Mouse (Mus musculus) inflammation-experienced regulatory T-cells, adult 6 months (primary cell): ENCODE data around the gene Eml1. TPM values are rescaled to one million over a fixed set of nuclear protein-coding genes. Genes with fewer than 3 reads are reported as not detected.

Experiments used
- ATAC-seq: one replicate; pipeline ENCODE4 v1.8.0; 2017
- polyA plus RNA-seq, 3 experiments: library from polyadenylated mRNA; unstranded; fragments of 100-300 nt; shearing (Covaris generic); gene quantifications; one replicate each; pipeline ENCODE4 v1.2.1; 2017

The Eml1 gene
- polyA plus RNA-seq, 3 experiments from 2014 or later, result not detected

GRCm38 (mm10) chr12:108422858-108423631 is 52.3 kb downstream of the Eml1 start:
- peak; percentile 25 for ATAC-seq

DNA sequence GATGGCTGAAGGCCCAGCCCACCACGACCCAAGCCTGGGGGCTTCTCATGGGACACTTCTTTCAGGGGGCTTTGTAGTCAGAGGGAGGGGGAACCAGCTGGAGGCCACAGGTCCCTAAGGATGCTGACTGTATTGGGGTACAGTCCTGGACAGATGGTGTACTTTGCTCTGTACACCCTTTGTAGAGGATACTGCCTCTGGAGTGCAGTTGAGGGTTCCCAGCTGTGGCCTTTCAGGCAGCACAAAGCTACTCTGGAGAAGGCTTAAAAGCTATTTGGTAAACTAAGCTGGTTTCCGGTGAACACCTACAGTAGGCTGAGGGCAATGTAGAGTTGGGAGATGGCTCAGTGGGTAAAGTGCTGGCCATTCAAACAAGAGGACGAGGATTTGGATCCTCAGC is 60.2 kb downstream of the Eml1 start:
- ATAC-seq, result no peak

DNA sequence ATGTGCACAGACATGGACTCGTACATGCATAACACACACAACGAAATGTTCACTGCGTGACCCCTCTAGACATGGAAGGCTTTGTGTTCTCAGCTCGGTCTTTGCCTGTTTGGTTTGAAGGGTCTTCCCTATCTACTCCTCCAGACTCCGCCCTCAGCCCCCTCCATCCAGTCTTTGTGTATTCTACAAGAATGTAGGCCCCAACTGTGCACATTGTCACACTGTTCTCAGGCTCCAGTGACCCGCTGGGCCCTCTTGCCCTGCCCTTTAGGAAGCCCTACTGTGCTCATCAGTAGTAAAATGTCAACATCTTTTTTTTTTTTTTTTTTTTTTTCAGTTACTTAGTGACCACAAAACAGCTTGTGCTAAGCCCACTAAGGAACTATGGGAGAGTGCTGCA is 61.0 kb downstream of the Eml1 start:
- ATAC-seq, result no peak

- no peak for ATAC-seq
These were observed 61.8 kb downstream of the Eml1 start for GRCm38 (mm10) chr12:108432578-108432977.

- no peak for ATAC-seq
These were observed 62.3 kb downstream of the Eml1 start for GRCm38 (mm10) chr12:108433030-108433429.

GRCm38 (mm10) chr12:108433498-108433897 is 62.7 kb downstream of the Eml1 start:
- ATAC-seq, result no peak

DNA sequence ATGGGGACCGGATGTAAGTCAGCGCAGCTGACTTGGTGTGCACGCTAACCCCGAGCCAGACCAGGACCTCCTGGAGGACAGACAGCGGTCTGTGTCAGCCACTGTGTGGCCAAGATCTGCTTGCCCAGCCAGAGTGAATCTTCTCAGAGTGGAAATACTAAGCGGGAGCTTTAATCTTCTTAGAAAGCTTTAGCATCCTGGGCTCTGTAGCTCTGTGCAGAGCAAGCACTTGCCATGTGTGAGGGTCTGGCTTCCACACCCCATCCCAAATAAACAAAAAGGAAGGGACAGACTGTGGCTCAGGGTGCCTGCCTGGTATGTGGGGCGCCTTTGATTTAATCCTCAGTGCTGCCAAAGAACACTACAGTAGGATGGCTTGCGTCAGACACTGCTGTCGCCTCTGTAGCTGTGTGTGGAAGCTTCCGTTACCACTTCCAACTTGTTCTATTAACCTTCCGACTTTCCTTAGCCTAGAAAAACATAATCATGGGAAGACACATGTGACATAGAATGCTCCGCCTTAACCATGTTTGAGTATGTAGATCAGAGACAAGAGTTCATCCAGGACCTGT is 64.8 kb downstream of the Eml1 start:
- no peak for ATAC-seq

DNA sequence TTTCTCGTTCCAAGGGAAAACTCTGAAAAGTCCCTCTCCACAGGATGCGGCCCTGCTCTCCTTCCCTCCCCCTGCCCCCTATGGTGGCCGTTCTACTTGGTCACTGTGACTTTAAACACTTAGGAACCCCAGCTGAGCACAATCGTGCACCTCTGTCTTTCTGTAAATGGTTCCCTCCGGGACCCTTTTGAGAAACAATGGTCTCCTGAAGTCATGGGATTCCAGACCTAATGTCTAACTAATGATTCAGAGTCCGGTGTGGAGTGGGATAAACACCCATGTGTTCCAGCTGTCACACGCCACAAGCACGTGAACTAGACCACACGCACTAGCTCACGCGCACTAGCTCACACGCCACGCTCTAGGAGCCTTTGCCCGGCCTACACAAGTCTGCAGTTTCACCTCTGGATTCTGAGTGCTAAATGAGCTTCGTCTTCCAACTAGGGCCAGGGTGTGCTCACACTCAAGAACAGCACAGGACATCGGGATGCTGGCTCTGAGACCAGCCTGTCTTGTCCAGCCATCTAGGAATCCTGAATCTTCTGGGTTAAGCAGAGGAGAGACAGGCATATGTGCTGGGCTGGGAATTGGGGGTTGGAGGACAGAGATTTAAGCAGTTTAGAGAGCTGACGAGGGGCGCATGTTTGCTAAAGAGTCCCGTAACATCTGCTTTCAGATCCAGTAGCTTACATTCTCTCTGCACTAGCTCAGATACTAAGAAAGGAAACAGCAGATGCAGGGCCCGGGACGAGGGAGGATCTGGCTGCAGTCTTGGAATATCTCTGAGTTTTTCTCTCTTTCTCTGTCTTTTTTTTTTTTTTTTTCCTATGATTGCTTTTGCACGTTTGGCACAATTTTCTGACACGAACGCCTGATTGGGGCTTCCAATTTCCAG is 65.5 kb downstream of the Eml1 start:
- ATAC-seq, result no peak

- ATAC-seq, result no peak
These were observed 66.7 kb downstream of the Eml1 start for GRCm38 (mm10) chr12:108437446-108437845.

- ATAC-seq, result no peak
These were observed 72.5 kb downstream of the Eml1 start for GRCm38 (mm10) chr12:108443271-108443670.

DNA sequence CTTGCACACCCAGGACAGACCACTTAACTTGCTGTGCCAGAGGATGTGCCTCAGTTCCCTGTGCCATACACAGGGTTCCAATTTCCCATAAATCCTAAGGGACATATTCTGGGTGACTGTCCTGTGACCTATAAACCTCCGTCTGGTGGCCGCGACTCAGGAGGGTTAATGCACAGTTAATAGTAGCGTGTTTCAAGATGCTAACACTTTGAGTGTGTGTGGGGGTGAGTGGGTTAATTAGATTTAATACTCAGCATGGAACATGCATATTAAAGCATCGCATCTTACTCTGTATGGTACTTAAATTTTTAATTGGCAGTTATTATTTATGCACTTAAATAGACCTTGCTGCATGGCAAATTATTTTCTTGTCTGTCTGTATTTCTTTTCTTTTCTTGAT is 73.0 kb downstream of the Eml1 start:
- ATAC-seq, result no peak

GRCm38 (mm10) chr12:108444166-108445115 is 73.7 kb downstream of the Eml1 start:
- no peak for ATAC-seq

DNA sequence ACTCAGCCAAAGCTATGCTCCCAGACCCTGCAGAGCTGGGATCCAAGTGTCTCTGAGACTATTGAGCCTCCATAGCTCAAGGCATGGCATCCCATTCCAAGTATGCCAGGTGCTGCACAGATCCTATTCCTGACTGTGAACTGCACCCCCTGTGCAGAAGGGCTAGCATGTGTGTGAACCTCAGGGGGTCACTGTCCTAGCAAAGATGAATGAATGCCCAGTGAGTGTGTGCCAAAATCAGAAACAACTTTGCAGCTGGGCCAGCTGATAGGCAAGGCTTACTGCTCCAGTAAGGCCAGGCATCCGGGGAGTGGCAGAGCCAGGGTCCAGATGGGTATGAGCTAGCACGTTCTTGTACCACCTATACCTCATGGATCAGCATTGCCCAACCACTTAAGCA is 76.0 kb downstream of the Eml1 start:
- ATAC-seq, result no peak

GRCm38 (mm10) chr12:108448396-108448795 is 77.6 kb downstream of the Eml1 start:
- ATAC-seq, result no peak

DNA sequence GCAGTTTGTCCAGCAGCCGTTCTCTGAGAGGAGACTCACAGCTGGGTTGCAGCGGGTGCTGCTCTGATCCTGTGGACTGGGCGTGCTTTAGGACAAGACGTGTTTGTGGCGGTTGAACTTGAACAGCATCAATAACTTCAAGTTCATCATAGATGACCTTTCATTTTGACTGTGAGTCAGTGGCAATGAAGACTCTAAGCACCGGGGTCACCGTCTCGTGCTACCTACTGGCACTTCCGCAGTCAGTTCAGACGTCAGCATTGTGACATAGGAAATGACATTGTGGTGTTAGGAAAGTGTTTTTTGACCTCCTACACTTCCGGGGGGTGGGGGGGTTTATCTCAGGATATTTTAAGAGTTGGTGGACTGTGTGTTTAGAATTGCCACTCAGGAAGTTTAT is 79.2 kb downstream of the Eml1 start:
- ATAC-seq, result peak; percentile 14

DNA sequence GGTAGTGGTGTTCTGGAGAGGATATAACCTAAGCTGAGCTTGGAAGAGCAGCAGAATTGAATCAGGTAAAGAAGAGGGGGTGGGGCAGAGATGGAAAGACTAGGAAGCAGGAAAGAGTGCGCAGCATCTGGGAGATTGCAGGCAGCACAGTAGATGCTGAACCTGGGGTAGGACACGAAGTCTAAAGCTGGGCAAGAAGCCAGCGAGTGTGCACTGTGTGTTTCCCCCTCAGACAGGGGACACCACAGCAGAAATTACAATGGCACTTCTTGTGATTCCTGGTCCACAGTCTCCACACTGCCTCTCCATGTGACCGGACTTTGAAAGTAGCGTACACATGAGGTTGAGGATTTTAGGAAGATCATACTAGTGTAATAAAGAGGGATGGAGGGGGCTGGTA is 79.8 kb downstream of the Eml1 start:
- no peak for ATAC-seq

DNA sequence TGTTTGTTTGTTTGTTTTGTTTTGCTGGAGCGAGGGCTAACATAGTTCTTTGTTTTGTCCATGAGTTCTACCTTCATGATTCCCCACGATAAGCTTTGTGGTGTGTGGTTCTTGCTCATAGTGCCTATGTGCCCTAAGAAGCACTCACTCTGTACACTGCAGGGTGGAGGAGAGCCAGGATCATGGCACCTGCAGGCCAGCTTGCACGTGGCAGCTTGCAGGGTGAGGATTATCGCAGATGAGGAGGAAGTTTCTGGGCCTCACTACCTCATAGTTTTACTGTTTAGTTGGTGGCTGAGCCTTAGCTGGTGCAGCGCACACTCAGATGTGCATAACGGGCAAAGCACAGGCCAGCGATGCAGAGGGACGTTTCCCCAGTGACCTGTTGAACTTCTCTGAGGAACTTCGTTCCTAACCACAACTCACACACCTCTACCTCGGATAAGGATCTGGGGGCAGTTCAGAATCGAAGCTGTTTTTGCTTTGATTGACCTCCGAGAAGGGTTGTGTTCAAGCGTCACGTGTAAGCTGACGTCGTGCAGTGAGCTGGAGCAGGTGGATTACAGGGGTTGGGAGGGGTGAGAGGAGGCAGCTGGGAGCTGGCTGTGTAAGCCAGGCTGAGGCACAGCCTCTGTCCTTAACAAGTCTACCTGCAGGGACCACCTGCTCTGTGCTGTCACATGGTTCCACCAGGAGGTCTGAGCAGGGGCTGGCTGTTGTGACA is 81.6 kb downstream of the Eml1 start:
- no peak for ATAC-seq

DNA sequence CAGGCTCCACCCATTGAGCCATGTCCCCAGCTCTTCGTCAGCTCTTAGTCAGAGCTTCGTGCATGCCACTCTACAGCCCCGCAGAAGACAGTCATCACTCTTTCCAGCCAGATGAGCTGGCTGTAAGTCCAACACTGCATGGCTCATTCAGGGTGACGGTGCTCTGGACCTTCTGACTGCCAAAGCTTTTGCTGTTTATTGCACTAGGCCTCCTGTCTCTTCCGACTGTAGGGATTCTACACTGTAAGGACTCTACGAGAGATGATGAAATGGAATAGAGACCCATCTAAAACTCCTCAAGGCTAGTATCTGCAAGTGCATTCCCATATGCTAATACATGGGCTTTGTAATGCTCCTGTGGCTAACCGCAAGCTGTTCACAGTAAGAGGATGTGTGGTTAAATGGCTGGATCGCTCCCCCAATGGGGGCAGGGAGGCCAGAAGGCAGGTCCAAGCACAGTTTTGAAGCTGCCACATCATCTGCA is 82.8 kb downstream of the Eml1 start:
- peak; percentile 43 for ATAC-seq

GRCm38 (mm10) chr12:108455004-108455403 is 84.2 kb downstream of the Eml1 start:
- ATAC-seq, result no peak

- no peak for ATAC-seq
These were observed 102.1 kb downstream of the Eml1 start for GRCm38 (mm10) chr12:108472898-108473297.

DNA sequence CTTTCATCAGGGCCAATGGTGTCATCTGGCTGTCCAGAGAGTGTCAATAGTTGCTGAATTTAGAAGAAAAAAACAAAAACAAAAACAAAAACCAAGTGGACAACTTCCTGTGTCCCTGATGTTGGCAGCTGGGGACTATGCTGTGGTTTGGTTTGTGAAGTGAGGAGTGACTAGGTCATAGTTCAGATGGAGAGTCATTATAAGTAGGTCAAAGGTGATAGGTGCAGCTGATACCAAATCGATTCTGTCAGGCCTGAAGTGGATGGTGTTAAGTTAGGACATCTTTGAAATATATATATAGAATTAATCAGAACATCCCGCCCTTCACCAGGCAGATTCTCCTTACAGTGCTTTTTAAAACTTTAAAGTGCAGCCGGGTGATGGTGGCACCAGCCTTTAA is 103.7 kb downstream of the Eml1 start:
- ATAC-seq, result no peak
